Mouse (Mus musculus) CH12.LX (cell line): ENCODE data around the gene Dact3. TPM values are rescaled to one million over a fixed set of nuclear protein-coding genes. Genes with fewer than 3 reads are reported as not detected.

Experiments used
- DNase-seq: peaks from one replicate; pipeline ENCODE4 v3.0.0-alpha.2; 2013; ENCODE audit errors: extremely low read depth
- H3K27ac ChIP-seq: 2 replicates; pipeline ENCODE4 v1.5.1; 2012; ENCODE audit warnings: low read depth, mild to moderate bottlenecking, control low read depth, moderate library complexity; ENCODE audit not compliant: insufficient read depth
- H3K27me3 ChIP-seq: replicated peaks from 2 replicates; pipeline ENCODE3; 2012; ENCODE audit warnings: inconsistent platforms
- H3K36me3 ChIP-seq, 2 experiments: replicated peaks in 1 of 2; 2 replicates each; pipeline versions ENCODE3 to v1.6.1; 2012; ENCODE audit warnings: inconsistent platforms in 1 of 2, low read length in 1 of 2, mild to moderate bottlenecking in 1 of 2, mixed read lengths in 1 of 2, moderate library complexity in 1 of 2; ENCODE audit not compliant: control insufficient read depth in 1 of 2, insufficient read depth in 1 of 2
- H3K4me1 ChIP-seq, 2 experiments: 2 replicates each; pipeline ENCODE4 v1.6.1; 2012; ENCODE audit warnings: inconsistent platforms in 1 of 2, moderate library complexity in 1 of 2; ENCODE audit not compliant: insufficient read depth in 2 of 2, control insufficient read depth in 1 of 2
- H3K4me2 ChIP-seq: 2 replicates; pipeline ENCODE4 v1.6.1; 2012; ENCODE audit warnings: low read depth, mild to moderate bottlenecking, control low read depth; ENCODE audit not compliant: poor library complexity, insufficient read depth, severe bottlenecking
- H3K4me3 ChIP-seq, 3 experiments: fragments of 150-350 bp in 1 of 3; sonication (generic) in 1 of 3; replicated peaks in 1 of 3; 2 replicates each; pipeline versions ENCODE3 to v1.5.1; 2011 to 2012; ENCODE audit warnings: low read depth in 2 of 3, low read length in 2 of 3, mild to moderate bottlenecking in 2 of 3, moderate library complexity in 2 of 3, control low read depth in 1 of 3, improper control_type of control experiment in 1 of 3, inconsistent platforms in 1 of 3, mixed read lengths in 1 of 3; ENCODE audit not compliant: poor library complexity in 1 of 3
- H3K79me2 ChIP-seq: replicated peaks from 2 replicates; pipeline ENCODE4 v1.6.1; 2012; ENCODE audit warnings: mild to moderate bottlenecking, moderate library complexity; ENCODE audit not compliant: control insufficient read depth, poor library complexity, insufficient read depth, severe bottlenecking; ENCODE audit errors: extremely low read depth
- H3K9ac ChIP-seq: 2 replicates; pipeline ENCODE4 v1.6.1; 2012; ENCODE audit warnings: low read depth, mild to moderate bottlenecking, control low read depth, moderate library complexity; ENCODE audit not compliant: insufficient read depth
- H3K9me3 ChIP-seq: replicated peaks from 2 replicates; pipeline ENCODE3; 2012; ENCODE audit warnings: low read length, inconsistent platforms, mixed read lengths
- CTCF ChIP-seq, 2 experiments: IDR thresholded peaks in 1 of 2; conservative IDR thresholded peaks in 1 of 2; 2 replicates each; pipeline ENCODE4 v1.5.1; 2011 to 2012; ENCODE audit warnings: low read depth in 2 of 2, low read length in 2 of 2, improper control_type of control experiment in 1 of 2, inconsistent platforms in 1 of 2, mild to moderate bottlenecking in 1 of 2, moderate library complexity in 1 of 2
- E2F4 ChIP-seq: IDR thresholded peaks from 2 replicates; pipeline ENCODE4 v1.6.1; 2011; ENCODE audit warnings: low read depth, low read length, improper control_type of control experiment; ENCODE audit not compliant: insufficient replicate concordance
- ETS1 ChIP-seq: conservative IDR thresholded peaks from 2 replicates; pipeline ENCODE4 v1.6.1; 2012; ENCODE audit warnings: low read depth, mild to moderate bottlenecking, inconsistent platforms, low read length, improper control_type of control experiment, moderate library complexity
- GABPA ChIP-seq: IDR thresholded peaks from 2 replicates; pipeline ENCODE4 v1.6.1; 2012; ENCODE audit warnings: low read depth, low read length, improper control_type of control experiment, inconsistent platforms; ENCODE audit not compliant: insufficient replicate concordance
- HCFC1 ChIP-seq: IDR thresholded peaks from 2 replicates; pipeline ENCODE4 v1.6.1; 2012; ENCODE audit warnings: low read depth, mild to moderate bottlenecking, inconsistent platforms, low read length, improper control_type of control experiment
- IRF4 ChIP-seq: IDR thresholded peaks from 2 replicates; pipeline ENCODE4 v1.6.1; 2014; ENCODE audit warnings: low read depth, mild to moderate bottlenecking, inconsistent platforms, low read length, improper control_type of control experiment
- JUN ChIP-seq: IDR thresholded peaks from 2 replicates; pipeline ENCODE4 v1.6.1; 2011; ENCODE audit warnings: low read depth, mild to moderate bottlenecking, low read length, improper control_type of control experiment, moderate library complexity; ENCODE audit not compliant: insufficient read depth
- JUND ChIP-seq: conservative IDR thresholded peaks from 2 replicates; pipeline ENCODE4 v1.6.1; 2011; ENCODE audit warnings: low read depth, low read length, improper control_type of control experiment
- MAFK ChIP-seq: IDR thresholded peaks from 2 replicates; pipeline ENCODE4 v1.6.1; 2011; ENCODE audit warnings: low read length, improper control_type of control experiment; ENCODE audit not compliant: insufficient replicate concordance
- MAX ChIP-seq: IDR thresholded peaks from 2 replicates; pipeline ENCODE4 v1.6.1; 2011; ENCODE audit warnings: low read length, improper control_type of control experiment
- MEF2A ChIP-seq: IDR thresholded peaks from 2 replicates; pipeline ENCODE4 v1.6.1; 2014; ENCODE audit warnings: low read depth, mild to moderate bottlenecking, inconsistent platforms, low read length, improper control_type of control experiment, borderline replicate concordance
- MXI1 ChIP-seq: IDR thresholded peaks from 2 replicates; pipeline ENCODE4 v1.6.1; 2011; ENCODE audit warnings: mild to moderate bottlenecking, low read depth, low read length, improper control_type of control experiment
- RAD21 ChIP-seq: IDR thresholded peaks from 2 replicates; pipeline ENCODE4 v1.6.1; 2011; ENCODE audit warnings: low read depth, mild to moderate bottlenecking, low read length, improper control_type of control experiment, moderate library complexity
- SIN3A ChIP-seq: IDR thresholded peaks from 2 replicates; pipeline ENCODE4 v1.6.1; 2012; ENCODE audit warnings: low read length, improper control_type of control experiment, inconsistent platforms
- SMC3 ChIP-seq: IDR thresholded peaks from 2 replicates; pipeline ENCODE4 v1.6.1; 2011; ENCODE audit warnings: low read depth, low read length, improper control_type of control experiment
- TBP ChIP-seq: conservative IDR thresholded peaks from 2 replicates; pipeline ENCODE4 v1.6.1; 2011; ENCODE audit warnings: low read depth, low read length, improper control_type of control experiment
- TCF12 ChIP-seq: IDR thresholded peaks from 2 replicates; pipeline ENCODE4 v1.6.1; 2014; ENCODE audit warnings: low read depth, mild to moderate bottlenecking, inconsistent platforms, low read length, improper control_type of control experiment
- ZKSCAN1 ChIP-seq: IDR thresholded peaks from 2 replicates; pipeline ENCODE4 v1.6.1; 2012; ENCODE audit warnings: low read depth, inconsistent platforms, low read length, improper control_type of control experiment, borderline replicate concordance
- ZMIZ1 ChIP-seq: IDR thresholded peaks from 2 replicates; pipeline ENCODE4 v1.6.1; 2012; ENCODE audit warnings: low read depth, mild to moderate bottlenecking, inconsistent platforms, low read length, improper control_type of control experiment
- ZNF384 ChIP-seq: IDR thresholded peaks from 2 replicates; pipeline ENCODE4 v1.6.1; 2012; ENCODE audit warnings: low read depth, low read length, improper control_type of control experiment, inconsistent platforms
- dilution Hi-C: fragments of 300-500 bp; cut with MboI; formaldehyde crosslinking; loops from 2 replicates; pipeline ENCODE4 v1.14.3; 2020; ENCODE audit warnings: low sequenced_read_pairs; ENCODE audit not compliant: extremely low pct_unique_long_range_greater_than_20kb, extremely low pct_ligation_motif_present
- in situ Hi-C: fragments of 300-500 bp; cut with MboI; formaldehyde crosslinking; loops from 3 replicates; pipeline ENCODE4 v1.14.3; 2019; ENCODE audit warnings: low sequenced_read_pairs, low pct_ligation_motif_present, low pct_unique_long_range_greater_than_20kb, mixed read lengths
- polyA plus RNA-seq: library from polyadenylated mRNA; unstranded; fragments of >175 nt; gene quantifications from 2 replicates; pipeline ENCODE4 v1.2.1, GENCODE M21; 2012; ENCODE audit warnings: low read depth; ENCODE audit not compliant: insufficient read length
- total RNA-seq, 2 experiments: library from RNA; depleted of rRNA; stranded (reverse); fragments of 300-350 nt in 1 of 2; fragments of >200 nt in 1 of 2; gene quantifications; 2 replicates each; pipeline ENCODE4 v1.2.3; 2012 to 2014

Gene Dact3
- total and polyA plus RNA-seq, 3 experiments, result 3.5 to 12.0 (median 5.1) TPM

GRCm38 (mm10) chr7:16891641-16892351 is 16.7 kb downstream of the Dact3 start, which contains the start of gene Gng8:
Gene Gng8, plus strand, starts transcription at chr7:16891786.
- in situ Hi-C loops, result no loop called here
- peak; percentile 89 for DNase-seq
- Histone ChIP-seq H3K4me3 (peak within 1 kb of the TSS; percentile 14 to 55 (median 40)), H3K9me3 (no peaks in the 10 kb centered on the region), H3K79me2 (no peaks in the 10 kb centered on the region), H3K27ac (no peak within 1 kb of the TSS), H3K4me2 (peak within 1 kb of the TSS; percentile 98), H3K36me3 (peaks cover 0 to 14% of the 10 kb centered on the region in 2 experiments), H3K27me3 (peaks cover 6% of the 10 kb centered on the region), H3K9ac (no peak within 1 kb of the TSS), H3K4me1 (peaks cover 11 to 36% of the 10 kb centered on the region in 2 experiments)
- dilution Hi-C loops, result no loop called here
- TF ChIP-seq MEF2A (0 out of 2 replicates have a peak, but pooled peaks have one; percentile 16), MXI1 (peak; percentile 48; the same call in 1 of the 2 replicates), HCFC1 (0 out of 2 replicates have a peak, but pooled peaks have one; percentile 8), JUND (no peak), MAFK (no peak), MAX (peak; percentile 4; the same call in 1 of the 2 replicates), SMC3 (peak; percentile 82), CTCF (conservative IDR thresholded peaks at IDR 0.05 in 1 of 2, IDR thresholded peaks at IDR 0.05 in 1 of 2; ENCODE audit: low read depth in 2 of 2, low read length in 2 of 2) (peak in 1 of 2 experiments; percentile 92; a peak in 2 of 4 replicates), RAD21 (peak; percentile 77)

GRCm38 (mm10) chr7:16892352-16892730 is 17.2 kb downstream of the Dact3 start:
- TF ChIP-seq ZMIZ1 (no peak), ZKSCAN1 (no peak)
- no peak overlapping the region for H3K9ac ChIP-seq
- H3K4me2 ChIP-seq, result peak overlapping the region; percentile 98; the same call in 1 of the 2 replicates
- dilution Hi-C loops (no loop called here), in situ Hi-C loops (no loop called here)
- H3K4me3 ChIP-seq, result no peak overlapping the region
- H3K4me1 ChIP-seq, result peaks cover 11 to 36% of the 10 kb centered on the region in 2 experiments
- no peaks in the 10 kb centered on the region for H3K79me2 ChIP-seq
- peaks cover 6% of the 10 kb centered on the region for H3K27me3 ChIP-seq
- no peaks in the 10 kb centered on the region for H3K9me3 ChIP-seq
- DNase-seq, result no peak
- peaks cover 0 to 9% of the 10 kb centered on the region in 2 experiments for H3K36me3 ChIP-seq
- H3K27ac ChIP-seq, result no peak overlapping the region

- Histone ChIP-seq H3K9ac (no peak overlapping the region), H3K9me3 (no peaks in the 10 kb centered on the region), H3K4me2 (no peak overlapping the region), H3K27ac (no peak overlapping the region), H3K36me3 (peaks cover 0 to 1% of the 10 kb centered on the region in 2 experiments), H3K27me3 (peaks cover 6% of the 10 kb centered on the region), H3K4me1 (peaks cover 11 to 36% of the 10 kb centered on the region in 2 experiments), H3K4me3 (no peak overlapping the region), H3K79me2 (no peaks in the 10 kb centered on the region)
- dilution Hi-C loops (no loop called here), in situ Hi-C loops (no loop called here)
- no peak for TF ChIP-seq ZMIZ1
- TF ChIP-seq IRF4, result no peak
- TF ChIP-seq E2F4, result no peak
- TF ChIP-seq JUN, result no peak
- no peak for TF ChIP-seq MEF2A
- TF ChIP-seq SMC3, result no peak
- TF ChIP-seq ZNF384, result no peak
- TF ChIP-seq MAX, result no peak
- no peak for TF ChIP-seq RAD21
- no peak for TF ChIP-seq ETS1
- no peak for TF ChIP-seq SIN3A
- TF ChIP-seq JUND, result no peak
- TF ChIP-seq GABPA, result no peak
- TF ChIP-seq TCF12, result no peak
- TF ChIP-seq MAFK, result no peak
- TF ChIP-seq TBP, result no peak
- DNase-seq, result no peak
These were observed 18.5 kb downstream of the Dact3 start for GRCm38 (mm10) chr7:16893612-16894011.
